Mouse (Mus musculus): ENCODE results near the gene Mepe. TPM values are rescaled to one million over a fixed set of nuclear protein-coding genes. Genes with fewer than 3 reads are reported as not detected.
A peak's percentile ranks its signal among the peaks of the same experiment; 100 is the strongest.

Mepe gene
- total RNA-seq, 2 experiments from 2014 or later = not detected

DNA sequence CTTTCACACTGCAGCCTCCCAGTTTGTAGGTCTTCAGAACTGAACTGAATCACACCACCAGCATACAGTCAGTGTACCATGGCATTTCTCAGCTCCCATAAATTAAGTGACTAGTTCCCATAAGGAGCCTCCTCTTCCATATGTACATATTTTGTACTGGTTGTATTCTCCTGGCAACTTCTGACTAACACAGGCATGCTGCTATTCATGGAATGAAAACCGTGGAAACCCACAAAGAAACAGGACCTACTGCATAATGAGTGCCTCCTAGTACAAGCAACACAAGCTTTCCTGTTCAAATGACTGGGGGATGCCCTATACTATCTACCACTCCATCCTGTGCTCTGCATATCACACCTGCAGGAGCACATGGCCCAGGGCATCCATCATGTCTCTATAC lies 25.9 kb downstream of the Mepe start:
- DNase-seq (ENCODE audit: low spot score in 2 of 2) = no peak

DNA sequence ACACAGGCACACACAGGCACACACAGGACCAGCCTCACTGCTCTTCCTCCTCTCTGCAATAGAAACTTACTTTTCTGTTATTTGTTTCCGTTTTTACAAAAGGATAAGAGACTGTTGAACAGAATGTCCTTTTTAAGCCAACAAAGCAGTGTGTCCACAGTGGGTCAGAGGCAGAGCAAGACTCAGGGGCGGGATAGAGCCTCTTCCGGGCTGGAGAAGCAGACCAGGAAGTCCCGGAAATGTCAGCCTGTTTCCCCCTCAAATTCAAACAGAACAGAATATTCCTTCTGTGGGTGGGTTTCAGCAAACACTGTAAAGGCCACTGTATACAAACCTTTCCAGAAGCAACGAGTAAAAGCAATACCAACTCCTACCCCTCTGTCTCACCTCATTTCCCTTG lies 26.7 kb downstream of the Mepe start:
- no peak for DNase-seq (ENCODE audit: low spot score in 2 of 2)

- no peak for DNase-seq (ENCODE audit: low spot score in 2 of 2)
Measured at GRCm38 (mm10) chr5:104357575-104357974, 32.4 kb downstream of the Mepe start.

DNA sequence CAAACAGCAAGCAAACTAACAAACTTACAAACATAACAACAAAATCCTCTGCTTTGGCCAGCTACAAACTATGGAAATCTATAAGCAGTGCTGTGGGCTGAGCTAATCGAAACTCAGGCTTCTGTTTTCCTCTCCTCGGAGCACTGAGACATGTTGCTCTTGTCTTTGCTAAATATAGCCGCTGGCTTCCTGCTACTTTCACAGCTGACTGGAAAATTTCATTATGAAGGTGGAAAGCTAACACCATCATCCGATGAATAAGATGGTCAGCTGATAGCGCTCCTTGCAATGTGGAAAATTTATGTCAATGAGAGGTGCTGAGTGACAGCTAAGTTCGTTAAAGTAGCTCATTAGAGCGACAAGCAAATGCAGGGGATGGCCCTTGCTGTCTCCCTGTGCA lies 33.5 kb downstream of the Mepe start:
- no peak for DNase-seq (ENCODE audit: low spot score in 2 of 2)

GRCm38 (mm10) chr5:104359257-104359656 lies 34.1 kb downstream of the Mepe start:
- DNase-seq (ENCODE audit: low spot score in 2 of 2) = no peak

GRCm38 (mm10) chr5:104370580-104370979 lies 45.5 kb downstream of the Mepe start:
- no peak for DNase-seq (ENCODE audit: low spot score in 2 of 2)

DNA sequence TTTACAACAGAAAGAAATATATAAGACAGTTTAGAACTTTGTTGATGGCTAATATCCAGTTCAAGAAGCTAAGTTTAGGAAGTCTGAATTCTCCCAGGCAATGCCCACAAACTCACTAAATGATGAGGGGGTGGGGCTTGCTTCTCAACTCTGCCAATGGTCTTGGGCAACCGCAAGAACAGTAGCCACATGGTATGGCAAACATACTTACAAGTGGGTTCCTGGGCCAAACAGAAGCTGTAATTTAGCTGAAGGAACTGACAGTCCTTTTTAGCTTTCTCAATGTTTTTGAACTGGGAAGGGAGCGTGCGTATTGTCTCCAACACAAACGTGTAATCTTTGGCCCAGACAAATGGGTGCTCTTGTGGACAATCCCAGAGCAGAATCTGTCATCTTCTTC lies 46.2 kb downstream of the Mepe start:
- no peak for DNase-seq (ENCODE audit: low spot score in 2 of 2)

DNA sequence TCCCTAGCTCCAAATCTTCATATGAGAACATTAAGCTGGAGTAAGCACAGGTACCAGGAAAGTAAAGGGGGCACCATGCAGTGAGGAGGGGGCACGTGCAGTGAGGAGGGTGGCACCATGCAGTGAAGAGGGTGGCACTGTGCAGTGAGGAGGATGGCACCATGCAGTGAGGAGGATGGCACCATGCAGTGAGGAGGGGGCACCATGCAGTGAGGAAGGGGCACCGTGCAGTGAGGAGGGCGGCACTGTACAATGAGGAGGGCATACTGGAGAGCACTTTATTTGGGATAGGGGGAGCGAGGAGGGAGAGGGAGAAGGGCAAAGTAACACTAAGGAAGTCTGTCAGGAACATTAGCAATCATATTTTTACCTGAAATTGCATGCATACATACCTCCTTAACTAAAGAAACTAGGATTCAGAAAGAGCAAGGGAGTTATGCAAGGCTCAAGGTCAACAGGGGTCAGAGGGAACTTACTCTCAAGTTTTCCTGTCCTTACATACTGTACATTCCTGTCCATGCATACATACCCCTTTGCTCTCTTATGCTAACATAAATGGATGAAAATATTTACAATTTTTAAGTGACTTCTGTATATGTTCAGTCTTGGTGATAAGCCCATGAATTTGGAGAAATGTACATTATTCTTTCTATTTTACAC lies 48.6 kb downstream of the Mepe start:
- no peak for DNase-seq (ENCODE audit: low spot score in 2 of 2)

DNA sequence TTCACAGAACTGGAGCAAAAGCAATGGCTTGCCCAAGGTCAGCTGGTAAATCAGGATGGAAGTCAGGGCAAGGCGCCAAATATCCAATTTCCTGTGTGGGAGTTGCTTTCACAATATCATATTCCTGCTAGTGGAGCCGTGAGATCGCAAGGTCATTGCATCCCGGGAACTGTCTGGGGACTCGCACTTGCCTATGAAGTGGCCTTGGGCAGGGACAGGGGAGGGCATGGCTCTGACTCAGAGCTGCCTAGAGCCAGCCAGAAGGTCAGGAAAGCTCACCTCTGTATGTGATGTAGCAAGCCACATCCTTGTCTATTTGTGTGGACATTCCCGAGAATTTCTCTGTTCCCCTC lies 49.2 kb downstream of the Mepe start:
- DNase-seq (ENCODE audit: low spot score in 2 of 2) = peak; percentile 24 to 61

DNA sequence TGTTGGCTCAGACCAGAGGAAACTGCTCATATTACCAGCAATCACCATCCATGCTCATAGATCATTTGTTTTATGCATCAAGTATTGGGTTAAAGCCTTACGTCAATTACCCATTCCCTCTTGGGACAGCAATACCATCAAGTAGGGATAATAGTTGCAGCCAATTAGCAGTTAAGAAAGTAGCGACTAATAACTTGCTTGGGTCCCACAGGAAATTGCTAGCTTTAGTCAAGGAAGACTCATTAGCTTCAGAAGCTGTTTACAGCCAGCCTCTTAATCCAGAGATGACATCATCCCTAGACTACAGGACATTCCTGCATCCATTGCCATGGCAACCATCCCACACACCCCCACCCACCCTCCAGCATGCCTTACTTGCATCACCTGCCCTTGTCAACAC lies 50.0 kb downstream of the Mepe start:
- DNase-seq (ENCODE audit: low spot score in 2 of 2) = no peak

DNA sequence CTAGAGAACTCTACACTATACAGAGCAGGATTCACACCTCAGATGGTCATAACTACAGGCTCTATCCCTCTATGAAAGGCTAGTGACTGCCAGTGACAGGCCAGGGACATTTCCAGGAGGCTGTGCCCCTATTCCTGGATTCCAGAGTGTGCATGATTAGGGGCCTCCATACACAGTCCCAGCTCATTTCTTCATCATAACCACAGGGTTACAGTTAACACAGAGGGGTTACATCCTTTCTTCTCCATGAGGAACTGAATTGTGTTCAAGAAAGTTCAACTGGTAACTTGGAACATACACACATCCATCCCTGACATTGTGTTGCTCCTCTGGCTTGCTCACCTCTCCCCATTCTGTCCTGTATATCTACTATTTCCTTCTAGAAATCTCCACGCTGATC lies 51.8 kb downstream of the Mepe start:
- no peak for DNase-seq (ENCODE audit: low spot score in 2 of 2)

DNA sequence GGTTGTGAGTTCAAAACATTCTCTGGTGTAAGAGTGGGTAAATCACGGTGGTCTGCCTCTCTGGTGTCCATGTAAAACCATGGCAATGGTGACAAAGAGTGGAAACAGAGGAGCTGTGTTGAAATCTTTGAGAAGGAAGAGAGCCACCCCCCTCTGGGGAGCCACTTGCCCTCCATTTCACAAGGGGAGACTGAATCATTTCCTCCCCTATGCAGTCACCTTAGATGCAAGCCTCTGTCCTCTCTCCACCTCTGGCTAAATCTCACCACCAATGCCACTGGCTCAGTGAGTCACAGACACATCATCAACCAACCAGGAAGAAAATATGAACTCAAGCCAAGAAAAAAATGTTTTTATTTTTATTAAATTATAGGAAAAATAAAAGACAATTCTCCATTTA lies 55.4 kb downstream of the Mepe start:
- no peak for DNase-seq (ENCODE audit: low spot score in 2 of 2)

DNA sequence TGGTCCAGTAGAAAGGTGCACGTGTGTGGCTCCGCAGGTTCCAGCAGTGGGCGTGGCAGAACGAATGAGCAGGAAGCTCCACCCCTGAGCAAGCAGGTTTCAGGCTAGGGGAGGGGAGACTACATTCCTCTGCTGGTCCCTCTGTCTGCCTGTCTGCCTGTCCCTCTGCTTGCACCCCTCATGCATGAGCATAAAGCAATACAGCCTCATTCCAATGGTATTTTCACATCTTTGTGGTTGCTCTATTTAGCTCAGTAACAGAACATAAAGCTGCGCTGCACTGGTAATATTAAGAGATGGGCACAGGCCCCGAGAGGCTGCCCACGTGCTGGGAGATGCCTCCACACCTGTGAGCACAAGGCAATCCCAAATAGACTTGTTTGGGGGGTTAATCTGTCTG lies 56.5 kb downstream of the Mepe start:
- no peak for DNase-seq (ENCODE audit: low spot score in 2 of 2)

DNA sequence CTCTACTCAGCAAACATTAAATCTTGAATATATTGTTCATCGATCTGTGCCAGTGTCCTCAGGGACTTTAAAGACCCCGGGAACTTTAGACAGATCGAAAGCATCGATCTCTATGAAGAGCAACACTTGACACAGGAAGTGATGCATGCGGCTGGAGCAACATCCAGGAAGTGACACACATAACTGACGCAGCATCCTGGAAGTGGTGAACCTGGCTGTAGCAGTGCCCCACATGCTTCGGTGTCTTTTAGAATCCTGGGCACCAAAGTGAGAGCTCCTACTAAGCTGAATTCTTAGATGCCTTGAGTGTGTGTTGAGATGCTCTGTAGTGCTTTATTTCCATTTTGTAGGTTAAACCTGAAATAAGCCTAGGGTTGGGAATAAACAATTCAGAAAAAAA lies 59.4 kb downstream of the Mepe start:
- DNase-seq (ENCODE audit: low spot score in 2 of 2) = no peak

GRCm38 (mm10) chr5:104385521-104385920 lies 60.4 kb downstream of the Mepe start:
- DNase-seq (ENCODE audit: low spot score in 2 of 2) = no peak

DNA sequence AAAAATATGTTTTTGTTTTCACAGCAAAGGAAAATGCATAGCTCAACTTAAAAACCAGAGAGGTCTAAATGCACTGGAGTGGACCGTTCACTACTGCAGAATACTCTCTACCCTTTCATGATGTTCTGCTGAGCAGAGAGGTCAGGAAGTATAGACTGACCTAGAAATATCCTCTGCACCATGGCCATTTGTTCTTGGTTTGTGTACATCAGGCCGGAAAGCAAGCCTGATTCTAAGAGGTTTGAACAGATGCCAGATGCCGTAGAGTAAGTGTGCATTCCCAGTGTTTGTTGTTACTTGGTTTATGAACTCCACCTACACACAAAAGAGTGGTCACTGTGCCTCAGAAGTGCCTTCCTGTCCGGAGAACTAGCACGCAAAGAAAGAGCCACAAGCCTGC lies 61.8 kb downstream of the Mepe start:
- no peak for DNase-seq (ENCODE audit: low spot score in 2 of 2)

Small RNA genes lying within 50 kb of the gene (microRNA-seq; reads per million reads assigned to microRNA genes)
- not detected for gene Gm23616

Other genes starting within 250 kb of the Mepe start
- gene Gm17660, start 247.7 kb upstream of the Mepe start, total RNA-seq (2021) = not detected
- gene Sparcl1, start 211.6 kb upstream of the Mepe start, total RNA-seq (2021) = 10 to 100 TPM; 83.2 to 85.6 TPM
- gene Dspp, start 154.6 kb upstream of the Mepe start, total RNA-seq (2021) = not detected
- gene Dmp1, start 122.7 kb upstream of the Mepe start, total RNA-seq (2021) = under 1 TPM in 1 of 2 experiments, not detected in 1; 0.11 TPM
- gene Ibsp, start 26.2 kb upstream of the Mepe start, total RNA-seq (2021) = 1 to 10 TPM in 1 of 2 experiments, under 1 TPM in 1; 0.34 to 1.6 TPM
- 10 to 100 TPM in 1 of 2 experiments, 1 to 10 TPM in 1; 5.8 to 55.5 TPM for gene Spp1, start 109.8 kb downstream of the Mepe start, total RNA-seq (2021)
- 10 to 100 TPM; 52.6 to 59.5 TPM for gene Pkd2, start 134.1 kb downstream of the Mepe start, total RNA-seq (2021)
- gene BC005561, start 183.0 kb downstream of the Mepe start, total RNA-seq (2021) = 10 to 100 TPM; 12.8 to 15.6 TPM

Data from adrenal gland, postnatal 4 days (tissue).